Mouse (Mus musculus): ENCODE data around the gene Fbxl8.
"Not testable (repeated sequence)": the region's sequence is repeated elsewhere in the genome, so short reads cannot be mapped to it uniquely, and the experiment has no call there.

- not testable (repeated sequence) for TF ChIP-seq POLR2A (IDR thresholded peaks at IDR 0.05; ENCODE audit: low read depth, low read length); CTCF (IDR thresholded peaks at IDR 0.05; ENCODE audit: borderline replicate concordance, insufficient read depth, low read length)
These were observed 26.9 kb downstream of the Fbxl8 start for GRCm38 (mm10) chr8:105291364-105291763.

All from embryonic fibroblast, embryonic 13.5 days (primary cell).